Mouse (Mus musculus) intestine, postnatal 0 days (tissue): ENCODE results near the gene Slc26a9. TPM values are rescaled to one million over a fixed set of nuclear protein-coding genes. Genes with fewer than 3 reads are reported as not detected.

ENCODE experiments used
- ATAC-seq: fragments of 200-750 bp; cut with Nextera tagmentation; 2 replicates; pipeline ENCODE4 v1.8.0; 2017; ENCODE audit warnings: mild to moderate bottlenecking, moderate TSS enrichment, moderate library complexity
- H3K27ac ChIP-seq: fragments of 300-500 bp; sonication (generic); 2 replicates; pipeline ENCODE4 v1.5.1; 2014; ENCODE audit warnings: mild to moderate bottlenecking, low read depth, low read length, moderate library complexity
- H3K27me3 ChIP-seq: fragments of 300-500 bp; sonication (generic); replicated peaks from 2 replicates; pipeline ENCODE4 v1.6.1; 2014; ENCODE audit warnings: low read length, mixed read lengths; ENCODE audit not compliant: control insufficient read depth, insufficient read depth
- H3K36me3 ChIP-seq: fragments of 300-500 bp; sonication (generic); 2 replicates; pipeline ENCODE4 v1.6.1; 2014; ENCODE audit warnings: mild to moderate bottlenecking, moderate library complexity; ENCODE audit not compliant: control insufficient read depth, insufficient read depth
- H3K4me1 ChIP-seq: fragments of 300-500 bp; sonication (generic); replicated peaks from 2 replicates; pipeline ENCODE4 v1.6.1; 2014; ENCODE audit warnings: antibody characterized with exemption, low read length, mixed read lengths; ENCODE audit not compliant: control insufficient read depth, insufficient read depth
- H3K4me2 ChIP-seq: fragments of 300-500 bp; sonication (generic); replicated peaks from 2 replicates; pipeline ENCODE4 v1.6.1; 2014; ENCODE audit warnings: low read depth, mild to moderate bottlenecking, moderate library complexity
- H3K4me3 ChIP-seq: fragments of 300-500 bp; sonication (generic); 2 replicates; pipeline ENCODE4 v1.5.1; 2014; ENCODE audit warnings: low read depth, low read length
- H3K9ac ChIP-seq: fragments of 300-500 bp; sonication (generic); 2 replicates; pipeline ENCODE4 v1.6.1; 2014; ENCODE audit warnings: mild to moderate bottlenecking, low read depth, low read length
- H3K9me3 ChIP-seq: fragments of 300-500 bp; sonication (generic); 2 replicates; pipeline ENCODE4 v1.6.1; 2016; ENCODE audit warnings: mixed run types; ENCODE audit not compliant: control insufficient read depth
- CTCF ChIP-seq: sonication (generic); IDR thresholded peaks from 2 replicates; pipeline ENCODE4 v1.5.1; 2016; ENCODE audit warnings: low read depth, mild to moderate bottlenecking, control low read depth, antibody characterized with exemption, moderate library complexity
- WGBS: fragments of 180-500 bp; shearing (Covaris S2); extraction: QIAGEN DNeasy Blood & Tissue Kit; methylation state at CpG from one replicate; pipeline ENCODE4 v1.1.7; 2014; 5-methylcytosine and 5-hydroxymethylcytosine counted together
- polyA plus RNA-seq: library from polyadenylated mRNA; unstranded; fragments of >200 nt; fragmentation: Nextera tagmentation; extraction: Ambion mirVana; gene quantifications from 2 replicates; pipeline ENCODE4 v1.2.1, GENCODE M21; 2015

Slc26a9 gene
- polyA plus RNA-seq, 1 experiment from 2014 or later: 0.03 TPM

DNA sequence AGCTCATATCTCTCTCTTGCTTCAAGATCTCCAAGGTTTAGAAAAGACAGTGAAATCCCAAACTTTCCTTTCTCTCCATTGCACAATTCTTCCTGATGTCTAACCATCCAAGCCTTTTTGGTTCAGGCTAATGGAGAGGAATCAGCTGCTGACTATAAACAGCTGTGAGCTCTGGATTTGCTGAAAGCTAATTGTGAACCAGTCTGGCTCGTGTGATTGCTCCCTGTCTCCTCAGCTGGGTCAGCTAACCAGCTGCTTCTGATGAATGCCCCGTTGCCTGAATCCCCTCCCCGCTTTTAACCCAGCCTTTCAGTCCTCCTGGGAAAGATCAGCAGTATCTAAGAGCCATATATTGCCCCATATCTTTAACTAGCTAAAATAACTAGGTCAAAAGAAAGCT is 50.8 kb downstream of the Slc26a9 start:
- no peak for ATAC-seq
- Histone ChIP-seq H3K27ac (no peak overlapping the region), H3K4me2 (no peak overlapping the region), H3K27me3 (no peaks in the 10 kb centered on the region), H3K4me1 (no peaks in the 10 kb centered on the region), H3K9ac (no peak overlapping the region), H3K4me3 (no peak overlapping the region), H3K9me3 (no peaks in the 10 kb centered on the region), H3K36me3 (no peaks in the 10 kb centered on the region)
- 53% methylated on average over 3 of the region's 3 CpGs for WGBS
- no peak for TF ChIP-seq CTCF

GRCm38 (mm10) chr1:131795171-131795570 is 51.3 kb downstream of the Slc26a9 start:
- H3K4me2 ChIP-seq: no peak overlapping the region
- H3K27ac ChIP-seq: no peak overlapping the region
- 79% methylated on average over 3 of the region's 3 CpGs for WGBS
- no peaks in the 10 kb centered on the region for H3K9me3 ChIP-seq
- TF ChIP-seq CTCF: no peak
- H3K4me3 ChIP-seq: no peak overlapping the region
- no peaks in the 10 kb centered on the region for H3K4me1 ChIP-seq
- no peaks in the 10 kb centered on the region for H3K27me3 ChIP-seq
- no peaks in the 10 kb centered on the region for H3K36me3 ChIP-seq
- no peak for ATAC-seq
- no peak overlapping the region for H3K9ac ChIP-seq

DNA sequence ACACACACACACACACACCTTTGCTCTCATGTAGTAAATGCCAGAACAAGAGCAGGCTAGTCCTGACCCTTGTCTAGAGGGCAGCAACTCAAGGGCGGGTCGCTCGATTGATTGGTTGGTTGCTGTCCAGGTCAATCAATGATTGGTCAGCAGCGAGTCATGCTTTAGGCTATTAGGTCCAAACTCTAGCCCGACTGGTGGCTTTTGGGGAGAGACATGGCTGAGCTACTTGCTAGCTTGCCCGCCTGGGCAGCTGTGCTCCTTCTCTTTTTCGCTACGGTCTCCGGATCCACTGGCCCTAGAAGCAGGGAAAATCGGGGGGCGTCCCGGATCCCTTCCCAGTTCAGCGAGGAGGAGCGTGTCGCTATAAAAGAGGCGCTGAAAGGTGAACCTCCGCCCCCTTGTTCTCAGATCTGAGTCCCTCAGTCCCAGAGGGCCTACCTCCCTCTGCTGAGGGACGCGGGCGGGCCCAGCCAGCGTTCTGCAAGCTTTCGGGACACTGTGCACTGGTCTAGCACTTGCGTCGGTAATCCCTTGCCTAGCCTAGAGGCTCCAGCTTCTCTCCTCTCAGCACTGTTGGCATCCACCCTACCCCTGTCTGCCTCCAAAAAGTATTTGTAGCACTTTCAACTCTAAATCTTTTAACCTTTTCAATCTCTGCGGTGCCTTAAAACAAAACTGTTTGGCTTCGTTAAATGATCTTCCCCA is 53.5 kb downstream of the Slc26a9 start, which contains the start of gene Pm20d1:
Gene Pm20d1, plus strand, starts transcription at position 180 of the 708 bp plus-strand sequence.
- Histone ChIP-seq H3K4me3 (peak within 1 kb of the TSS; percentile 30), H3K4me2 (peak within 1 kb of the TSS; percentile 61), H3K9me3 (no peaks in the 10 kb centered on the region), H3K27me3 (no peaks in the 10 kb centered on the region), H3K9ac (no peak within 1 kb of the TSS), H3K36me3 (no peaks in the 10 kb centered on the region), H3K27ac (0 out of 2 replicates have a peak within 1 kb of the TSS, but pooled peaks have one; percentile 9), H3K4me1 (no peaks in the 10 kb centered on the region)
- 10% methylated on average over 26 of the region's 26 CpGs for WGBS
- peak; percentile 94 for ATAC-seq
- TF ChIP-seq CTCF: no peak

- no peak overlapping the region for H3K9ac ChIP-seq
- H3K36me3 ChIP-seq: 0 out of 2 replicates have a peak, but pooled peaks cover 4% of the 10 kb centered on the region
- no peaks in the 10 kb centered on the region for H3K4me1 ChIP-seq
- H3K4me2 ChIP-seq: no peak overlapping the region
- H3K4me3 ChIP-seq: no peak overlapping the region
- WGBS: 50% methylated on average over 1 of the region's 1 CpGs
- H3K27ac ChIP-seq: no peak overlapping the region
- ATAC-seq: no peak
- no peaks in the 10 kb centered on the region for H3K27me3 ChIP-seq
- no peaks in the 10 kb centered on the region for H3K9me3 ChIP-seq
- TF ChIP-seq CTCF: no peak
Observed at GRCm38 (mm10) chr1:131800001-131800400, 56.2 kb downstream of the Slc26a9 start.

- H3K4me2 ChIP-seq: no peak overlapping the region
- no peaks in the 10 kb centered on the region for H3K9me3 ChIP-seq
- 0 out of 2 replicates have a peak, but pooled peaks cover 4% of the 10 kb centered on the region for H3K36me3 ChIP-seq
- H3K9ac ChIP-seq: no peak overlapping the region
- TF ChIP-seq CTCF: no peak
- no peaks in the 10 kb centered on the region for H3K27me3 ChIP-seq
- no peaks in the 10 kb centered on the region for H3K4me1 ChIP-seq
- no peak overlapping the region for H3K4me3 ChIP-seq
- no peak for ATAC-seq
- WGBS: 95% methylated on average over 8 of the region's 8 CpGs
- no peak overlapping the region for H3K27ac ChIP-seq
Observed at GRCm38 (mm10) chr1:131801071-131801470, 57.2 kb downstream of the Slc26a9 start.

DNA sequence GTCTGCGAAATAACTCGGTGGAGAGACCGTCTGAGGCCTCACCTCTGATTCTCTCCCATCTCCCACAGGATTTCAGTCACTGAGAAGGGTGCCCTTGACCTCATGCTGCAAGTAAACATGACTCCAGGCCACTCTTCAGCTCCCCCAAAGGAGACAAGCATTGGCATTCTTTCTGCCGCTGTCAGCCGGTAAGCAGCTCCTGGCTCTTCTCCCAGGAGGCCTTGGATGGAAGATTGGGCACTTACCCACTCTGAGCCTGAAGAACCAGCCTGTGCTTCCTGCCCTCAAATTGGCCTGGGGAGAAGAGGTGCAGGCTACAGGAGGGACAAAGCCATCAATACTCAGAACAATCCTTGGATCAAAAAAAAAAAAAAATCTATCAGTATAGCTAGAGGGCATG is 58.8 kb downstream of the Slc26a9 start:
- H3K27me3 ChIP-seq: no peaks in the 10 kb centered on the region
- no peak overlapping the region for H3K4me2 ChIP-seq
- no peak overlapping the region for H3K27ac ChIP-seq
- WGBS: 81% methylated on average over 5 of the region's 5 CpGs
- 0 out of 2 replicates have a peak, but pooled peaks cover 4% of the 10 kb centered on the region for H3K36me3 ChIP-seq
- no peaks in the 10 kb centered on the region for H3K4me1 ChIP-seq
- ATAC-seq: no peak
- no peaks in the 10 kb centered on the region for H3K9me3 ChIP-seq
- no peak overlapping the region for H3K4me3 ChIP-seq
- TF ChIP-seq CTCF: no peak
- no peak overlapping the region for H3K9ac ChIP-seq
